Mouse (Mus musculus) cerebellum, adult 2 months (tissue): ENCODE results near the gene Gm2115.

ENCODE experiments used
- CTCF ChIP-seq: fragments of 200-500 bp; IDR thresholded peaks from 2 replicates; pipeline ENCODE4 v1.5.1; 2011; ENCODE audit warnings: low read depth, mild to moderate bottlenecking, control low read depth, low read length, moderate library complexity, borderline replicate concordance; ENCODE audit not compliant: insufficient read depth
- POLR2A ChIP-seq: fragments of 200-500 bp; IDR thresholded peaks from 2 replicates; pipeline ENCODE4 v1.6.1; 2011; ENCODE audit warnings: low read length, control low read depth, borderline replicate concordance; ENCODE audit not compliant: insufficient read depth

DNA sequence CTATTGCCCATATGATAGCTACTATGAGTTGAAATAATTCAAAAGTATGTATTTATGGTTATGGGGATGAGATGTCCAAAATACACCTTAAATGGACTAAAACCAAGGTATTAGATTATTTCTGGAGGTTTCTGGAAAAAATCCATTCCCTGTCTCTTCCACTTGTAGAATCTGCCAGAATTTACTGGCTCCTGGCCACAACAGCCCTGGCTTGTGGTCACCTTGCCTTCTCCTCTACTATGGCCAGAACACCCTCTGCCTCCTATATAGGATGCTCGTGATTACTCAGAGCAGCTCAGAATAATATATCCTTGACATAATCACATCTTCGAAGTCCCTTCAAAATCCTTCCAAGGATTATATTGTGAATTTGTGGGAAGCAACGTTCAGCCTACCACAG lies 35.5 kb downstream of the Gm2115 start:
- TF ChIP-seq POLR2A (no peak), CTCF (no peak)
